Mouse (Mus musculus): ENCODE results near the gene Eva1b.

Gene Eva1b

GRCm38 (mm10) chr4:126120052-126120451, 27.5 kb upstream of the Eva1b start:
- no peak for DNase-seq (ENCODE audit: low spot score)

- no peak for DNase-seq (ENCODE audit: low spot score)
These were observed 27.0 kb upstream of the Eva1b start for GRCm38 (mm10) chr4:126120506-126120905.

- no peak for DNase-seq (ENCODE audit: low spot score)
These were observed 24.1 kb upstream of the Eva1b start for GRCm38 (mm10) chr4:126123309-126124040.

GRCm38 (mm10) chr4:126130502-126130901, 17.0 kb upstream of the Eva1b start:
- no peak for DNase-seq (ENCODE audit: low spot score)

GRCm38 (mm10) chr4:126131290-126132121, 16.0 kb upstream of the Eva1b start:
- DNase-seq (ENCODE audit: low spot score), result no peak

- no peak for DNase-seq (ENCODE audit: low spot score)
These were observed 14.8 kb upstream of the Eva1b start for GRCm38 (mm10) chr4:126132636-126133264.

GRCm38 (mm10) chr4:126134236-126134635, 13.3 kb upstream of the Eva1b start:
- no peak for DNase-seq (ENCODE audit: low spot score)

- no peak for DNase-seq (ENCODE audit: low spot score)
These were observed 12.9 kb upstream of the Eva1b start for GRCm38 (mm10) chr4:126134639-126135038.

- no peak for DNase-seq (ENCODE audit: low spot score)
These were observed 9.8 kb upstream of the Eva1b start for GRCm38 (mm10) chr4:126137773-126138172.

- no peak for DNase-seq (ENCODE audit: low spot score)
These were observed 6.5 kb upstream of the Eva1b start for GRCm38 (mm10) chr4:126141021-126141420.

- no peak for DNase-seq (ENCODE audit: low spot score)
These were observed 2.1 kb upstream of the Eva1b start for GRCm38 (mm10) chr4:126145396-126145795.

GRCm38 (mm10) chr4:126146974-126147532, 491 bp upstream of the Eva1b start:
- DNase-seq (ENCODE audit: low spot score), result no peak

GRCm38 (mm10) chr4:126148161-126148961, 817 bp downstream of the Eva1b start:
- no peak for DNase-seq (ENCODE audit: low spot score)

- no peak for DNase-seq (ENCODE audit: low spot score)
These were observed 1.6 kb downstream of the Eva1b start for GRCm38 (mm10) chr4:126149041-126149676.

- no peak for DNase-seq (ENCODE audit: low spot score)
These were observed 2.3 kb downstream of the Eva1b start for GRCm38 (mm10) chr4:126149798-126150197.

- DNase-seq (ENCODE audit: low spot score), result no peak
These were observed 2.9 kb downstream of the Eva1b start for GRCm38 (mm10) chr4:126150297-126150948.

GRCm38 (mm10) chr4:126150949-126151320, 3.4 kb downstream of the Eva1b start:
- DNase-seq (ENCODE audit: low spot score), result no peak

GRCm38 (mm10) chr4:126151701-126152440, 4.3 kb downstream of the Eva1b start:
- no peak for DNase-seq (ENCODE audit: low spot score)

GRCm38 (mm10) chr4:126152864-126153263, 5.3 kb downstream of the Eva1b start:
- no peak for DNase-seq (ENCODE audit: low spot score)

GRCm38 (mm10) chr4:126155183-126155582, 7.6 kb downstream of the Eva1b start:
- no peak for DNase-seq (ENCODE audit: low spot score)

All from c-Kit-positive CD71-positive TER-119-positive erythroid progenitor cells, embryonic 14.5 days (primary cell).